Mouse (Mus musculus) kidney, adult 9 months (tissue): Measurements from ENCODE around the gene Ap4m1.

ENCODE experiments used
- DNase-seq: peaks from one replicate; pipeline ENCODE4 v3.0.0; 2022

The Ap4m1 gene

GRCm38 (mm10) chr5:138171695-138172491 is at the start of gene Ap4m1, which contains the start of gene Mcm7:
Ap4m1 (plus strand) TSS chr5:138172002.
Mcm7 (minus strand) TSS chr5:138172422.
- peak; percentile 99 for DNase-seq

DNA sequence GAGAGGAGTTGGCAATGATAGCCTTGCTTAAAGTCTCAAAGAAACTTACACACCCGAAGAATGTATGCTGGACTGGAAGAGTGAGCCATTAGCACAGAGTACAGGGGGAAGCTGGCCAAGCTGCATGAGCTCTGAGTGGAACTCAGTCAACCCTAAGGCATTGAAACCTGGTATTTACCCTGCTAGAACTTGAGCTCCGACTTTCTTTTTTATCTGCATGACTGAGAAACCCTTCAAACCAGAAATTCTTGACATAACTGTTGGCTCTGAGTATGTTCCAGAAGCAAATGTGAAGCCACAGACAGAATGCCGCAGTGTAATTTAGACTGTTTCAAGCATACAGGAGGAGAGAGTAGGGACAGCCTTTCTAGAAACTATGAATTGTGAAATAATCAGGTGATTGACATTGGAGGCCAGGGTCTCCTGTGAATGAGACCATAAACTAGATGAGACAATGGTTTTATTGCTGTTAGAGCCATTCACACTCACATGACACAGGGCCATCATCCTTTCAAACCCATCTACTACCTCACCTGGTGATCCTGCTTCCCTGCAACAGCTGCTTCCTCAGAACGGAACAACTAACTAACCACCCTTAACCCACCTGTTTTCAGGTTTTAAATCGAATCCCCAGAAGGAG is 39.3 kb upstream of the Ap4m1 start:
- peak; percentile 66 for DNase-seq

DNA sequence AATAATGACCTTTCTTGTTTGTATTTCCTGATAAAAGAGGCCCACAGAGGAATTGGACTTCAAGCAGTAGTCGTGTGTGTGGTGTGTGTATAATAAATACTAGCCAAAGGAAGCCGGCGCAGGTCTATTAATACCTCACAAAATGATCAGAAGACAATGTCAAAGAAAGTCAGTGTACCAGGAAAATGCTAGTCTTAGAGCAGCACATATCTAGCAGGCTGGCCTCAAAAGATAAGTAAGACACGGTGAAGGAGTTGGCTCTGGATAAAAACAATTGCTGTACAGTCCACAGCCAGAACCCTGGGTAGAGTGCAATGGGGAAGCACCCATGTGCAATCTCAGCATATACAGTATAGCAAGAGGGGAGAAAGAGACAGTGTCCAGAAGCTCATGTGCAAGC is 34.5 kb upstream of the Ap4m1 start:
- DNase-seq = no peak

DNA sequence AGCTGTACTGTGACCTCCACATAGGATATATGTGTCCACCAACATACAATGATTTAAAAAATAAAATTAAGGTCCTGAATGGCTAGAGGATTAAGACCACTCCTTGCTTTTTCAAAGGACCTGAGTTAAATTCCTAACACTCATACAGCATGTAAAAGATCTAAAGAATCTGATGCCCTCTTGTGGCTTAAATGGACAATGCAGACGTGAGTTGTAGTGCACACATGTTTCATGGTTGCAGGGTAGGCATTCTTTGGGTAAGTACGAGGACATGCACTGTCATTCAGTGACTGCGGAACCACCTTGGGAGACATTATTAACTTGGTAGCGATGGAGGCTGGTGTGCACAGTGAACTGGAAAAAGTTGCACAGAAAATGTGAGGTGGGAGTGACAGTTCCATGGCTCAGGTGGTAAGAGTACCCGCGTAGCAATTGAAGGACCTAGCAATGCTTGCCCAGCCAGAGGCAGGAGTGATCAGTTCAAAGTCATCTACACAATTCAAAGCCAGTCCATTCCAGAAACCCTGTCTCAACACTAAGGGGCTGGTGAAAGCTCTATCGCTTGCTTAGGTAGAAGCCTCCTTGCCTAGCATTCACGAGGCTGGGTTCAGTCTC is 33.8 kb upstream of the Ap4m1 start:
- peak; percentile 76 for DNase-seq

- no peak for DNase-seq
Observed at GRCm38 (mm10) chr5:138138585-138138984, 33.2 kb upstream of the Ap4m1 start.

DNA sequence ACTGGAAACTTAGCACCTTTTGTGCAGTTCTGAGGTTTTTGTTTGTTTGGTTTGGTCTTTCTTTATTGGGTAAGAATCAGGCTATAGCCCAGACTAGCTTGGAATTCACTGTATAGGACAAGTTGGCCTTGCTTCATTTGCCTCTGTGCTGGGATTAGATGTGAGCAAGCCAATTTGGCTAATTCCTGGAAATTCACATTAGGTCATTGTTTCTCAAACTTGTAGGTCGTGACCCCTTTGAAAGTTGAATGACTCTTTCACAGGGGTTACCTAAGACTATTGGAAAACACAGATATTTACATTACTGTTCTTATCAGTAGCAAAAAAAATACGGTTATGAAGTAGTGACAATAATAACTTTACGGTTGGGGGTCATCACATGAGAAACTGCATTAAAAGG is 17.4 kb upstream of the Ap4m1 start:
- DNase-seq = no peak

- DNase-seq = peak; percentile 98
Observed at GRCm38 (mm10) chr5:138155443-138155976, 16.3 kb upstream of the Ap4m1 start, which contains the start of gene Zfp113. Zfp113 (minus strand) TSS chr5:138155744.

GRCm38 (mm10) chr5:138160224-138160762 is 11.5 kb upstream of the Ap4m1 start:
- no peak for DNase-seq

DNA sequence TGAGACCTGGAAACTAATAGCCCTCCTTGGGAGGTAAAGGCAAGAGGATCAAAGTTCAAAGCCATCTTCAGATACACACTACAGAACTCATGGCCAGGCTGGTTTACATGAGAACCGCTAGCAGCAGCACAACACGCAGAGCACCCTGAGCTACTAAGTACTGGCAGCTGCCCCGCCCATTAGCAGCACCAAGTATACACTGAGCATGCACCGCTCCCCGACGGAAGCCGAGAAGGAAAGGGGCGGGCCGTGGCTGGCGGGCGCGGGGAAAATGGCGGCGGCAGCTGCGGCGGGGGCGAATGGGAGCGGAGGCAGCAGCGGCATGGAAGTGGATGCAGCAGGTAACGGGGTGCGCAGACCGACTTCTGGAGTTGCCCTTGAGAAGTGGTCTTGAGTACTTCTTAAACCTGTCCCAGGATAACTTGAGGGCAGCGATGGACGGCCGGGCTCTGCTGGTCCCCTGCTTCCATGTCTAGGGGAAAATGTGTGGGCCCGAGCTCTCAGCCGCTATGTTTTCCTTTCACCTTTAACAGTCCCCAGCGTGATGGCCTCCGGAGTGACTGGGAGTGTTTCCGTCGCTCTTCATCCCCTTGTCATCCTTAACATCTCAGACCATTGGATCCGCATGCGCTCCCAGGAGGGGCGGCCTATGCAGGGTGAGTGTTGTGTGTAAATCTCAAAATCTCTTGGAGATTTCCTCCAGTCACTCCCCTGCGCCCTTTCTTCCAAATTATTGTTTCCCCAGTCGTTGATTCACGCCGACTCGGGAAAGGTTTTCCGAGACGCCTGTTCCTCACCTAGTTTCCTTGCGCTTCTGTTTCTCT is 10.7 kb upstream of the Ap4m1 start, which contains the start of gene Cops6:
Cops6 (plus strand) TSS at position 230 of the 824 bp plus-strand sequence.
- DNase-seq = peak; percentile 95

DNA sequence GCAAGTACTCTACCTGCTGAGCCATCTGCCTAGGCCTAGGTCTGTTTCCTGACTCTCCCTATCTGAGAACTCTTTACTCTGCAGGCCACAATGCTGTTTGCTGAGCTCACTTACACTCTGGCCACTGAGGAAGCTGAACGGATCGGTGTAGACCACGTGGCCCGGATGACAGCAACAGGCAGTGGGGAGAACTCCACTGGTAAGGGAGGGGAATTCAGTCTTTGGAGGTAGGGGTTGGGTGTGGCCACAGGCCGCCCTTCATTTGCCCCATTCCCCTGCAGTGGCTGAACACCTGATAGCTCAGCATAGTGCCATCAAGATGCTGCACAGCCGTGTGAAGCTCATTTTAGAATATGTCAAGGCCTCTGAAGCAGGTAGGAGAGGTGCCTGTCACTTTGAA is 8.8 kb upstream of the Ap4m1 start:
- no peak for DNase-seq

DNA sequence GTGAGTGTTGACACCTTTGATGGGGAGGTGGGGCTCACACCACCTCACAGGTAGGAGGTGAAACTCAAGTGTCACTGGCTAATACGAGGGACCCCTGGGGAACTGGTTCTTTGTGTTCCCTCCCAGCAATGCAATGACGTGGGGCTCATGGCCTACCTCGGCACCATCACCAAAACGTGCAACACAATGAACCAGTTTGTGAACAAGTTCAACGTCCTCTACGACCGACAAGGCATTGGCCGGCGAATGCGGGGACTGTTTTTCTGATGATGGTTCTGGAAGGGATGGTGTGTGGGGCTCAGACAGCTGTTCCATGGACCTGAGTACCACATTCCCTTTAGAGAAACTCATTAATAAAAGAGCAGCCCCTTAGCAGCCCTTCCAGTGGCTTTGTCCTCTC is 8.2 kb upstream of the Ap4m1 start:
- no peak for DNase-seq

GRCm38 (mm10) chr5:138165594-138165993 is 6.2 kb upstream of the Ap4m1 start:
- no peak for DNase-seq

DNA sequence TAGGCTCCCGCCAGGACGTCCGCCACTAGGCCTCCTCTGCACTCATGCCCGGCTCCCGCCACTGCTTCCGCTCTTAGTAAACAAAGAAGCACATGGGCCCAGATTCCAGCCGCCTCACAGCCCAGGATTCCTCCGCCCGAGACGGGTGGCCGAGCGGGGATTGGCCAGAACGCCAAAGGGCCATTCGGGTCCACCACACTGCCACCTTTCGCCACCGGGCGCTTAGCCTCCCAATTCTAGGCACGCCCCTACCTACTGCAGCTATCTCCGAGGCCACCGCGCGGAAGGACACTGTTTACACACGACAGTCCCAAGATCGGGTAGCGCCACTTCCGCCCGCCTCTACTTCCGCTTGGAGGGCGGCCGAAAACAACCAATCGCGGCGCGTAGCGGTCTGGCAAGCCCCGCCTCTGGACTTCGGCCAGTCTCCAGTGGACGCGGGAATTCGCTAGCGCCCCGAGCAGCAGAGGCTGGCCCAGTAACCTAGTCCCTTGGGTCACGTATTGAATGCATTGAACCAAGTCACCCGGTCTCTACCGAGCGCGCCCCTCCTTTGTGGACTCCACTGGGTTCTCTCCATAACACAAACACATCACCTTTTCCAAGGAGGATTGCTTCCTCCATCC is 753 bp upstream of the Ap4m1 start:
- DNase-seq = peak; percentile 98

- no peak for DNase-seq
Observed at GRCm38 (mm10) chr5:138173217-138173616, 1.4 kb downstream of the Ap4m1 start.

DNA sequence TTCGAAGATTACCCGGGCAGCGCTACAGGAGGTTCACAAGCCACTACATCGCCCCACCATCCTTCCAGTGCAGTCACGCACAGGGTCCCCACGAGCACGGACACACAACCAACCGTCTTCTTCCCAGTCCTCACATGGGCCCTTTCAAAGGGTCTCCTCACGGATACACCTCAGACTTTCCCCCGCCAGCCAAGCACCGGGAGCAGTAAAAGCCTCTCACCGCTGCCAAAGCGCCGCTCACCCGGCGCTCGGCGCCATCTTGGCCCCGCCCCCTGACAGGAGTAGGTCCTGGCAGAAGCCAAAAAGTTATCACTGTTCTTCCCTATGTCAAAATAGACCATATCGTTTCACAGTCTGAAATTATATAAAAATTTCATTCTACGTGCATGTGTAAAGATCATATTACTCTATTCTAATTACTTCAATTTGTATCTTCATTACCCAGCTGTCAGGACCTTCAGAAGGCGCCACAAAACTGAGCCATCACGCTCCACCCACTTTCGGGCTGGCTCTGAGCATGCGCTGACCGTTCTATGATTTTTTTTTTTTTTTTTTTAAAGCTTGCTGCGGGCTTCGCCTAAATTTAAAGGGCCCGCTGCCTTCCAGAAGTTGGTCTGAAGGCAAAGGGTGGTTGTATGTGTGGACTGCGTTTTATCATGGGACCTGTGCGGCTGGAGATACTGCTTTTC is 15.3 kb downstream of the Ap4m1 start, which contains the start of the genes Taf6 and Cnpy4:
Taf6 (minus strand) TSS at position 502 of the 689 bp plus-strand sequence.
Cnpy4 (plus strand) TSS at position 536 of the 689 bp plus-strand sequence.
- peak; percentile 91 for DNase-seq

- peak; percentile 87 for DNase-seq
Observed at GRCm38 (mm10) chr5:138187661-138188306, 16.0 kb downstream of the Ap4m1 start.

- DNase-seq = peak; percentile 94
Observed at GRCm38 (mm10) chr5:138193771-138194727, 22.2 kb downstream of the Ap4m1 start, which contains the start of gene Mblac1. Mblac1 (plus strand) TSS chr5:138194314.

DNA sequence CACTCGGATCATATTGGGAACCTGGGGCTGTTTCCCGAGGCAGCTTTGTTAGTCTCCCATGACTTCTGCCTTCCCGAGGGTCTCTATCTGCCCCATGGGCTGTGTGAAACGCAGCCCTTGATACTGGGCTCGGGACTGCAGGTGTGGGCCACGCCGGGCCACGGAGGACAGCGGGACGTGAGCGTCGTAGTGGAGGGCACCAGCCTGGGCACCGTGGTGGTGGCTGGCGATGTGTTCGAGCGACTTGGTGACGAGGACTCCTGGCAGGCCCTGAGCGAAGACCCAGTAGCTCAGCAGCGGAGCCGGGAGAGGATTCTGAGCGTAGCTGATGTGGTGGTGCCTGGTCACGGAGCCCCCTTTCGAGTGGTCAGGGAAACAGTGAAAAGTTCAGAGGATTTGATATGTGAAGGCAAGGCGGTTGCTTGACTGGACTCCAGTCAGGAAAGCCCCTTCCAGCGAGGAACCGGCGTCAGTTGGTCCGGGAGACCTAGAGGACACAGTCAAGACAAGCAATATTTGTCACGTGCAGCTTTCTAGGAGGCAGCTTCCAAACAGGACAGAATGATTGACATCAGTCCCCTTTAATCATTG is 23.0 kb downstream of the Ap4m1 start:
- no peak for DNase-seq

GRCm38 (mm10) chr5:138195463-138195862 is 23.7 kb downstream of the Ap4m1 start:
- no peak for DNase-seq
